12 mouse cellular contexts compared by ENCODE assay signal in genomic region chr4:151997701-151998100, GRCm38 (mm10). TPM values are rescaled to one million over a fixed set of nuclear protein-coding genes. Genes with fewer than 3 reads are reported as not detected.
DNase-seq lines count a peak whose midpoint lies in the region; ATAC-seq and TF ChIP-seq lines count a peak whose summit lies in the region.
"Had no signal": no experiment of that assay in that cellular context is flagged by ENCODE, and none has a peak within 500 bp of the region (broad histone marks: within the 10 kb centered on the region; RNA-seq: fewer than 3 reads in every experiment).

No protein-coding gene starts in this region.

- peaks cover 18% of the 10 kb centered on the region for H3K4me1 ChIP-seq in heart, embryonic 16.5 days (ENCODE audit: control insufficient read depth, insufficient read depth, low read length)
- H3K4me1 ChIP-seq in thymus, adult 2 months (replicated peaks; ENCODE audit: control insufficient read depth, insufficient read depth, low read length), result peaks cover 9% of the 10 kb centered on the region
- H3K4me1 ChIP-seq in intestine, postnatal 0 days (replicated peaks; ENCODE audit: control insufficient read depth, insufficient read depth, low read length), result no peaks in the 10 kb centered on the region

- no peak for TF ChIP-seq CTCF in thymus, adult 2 months (IDR thresholded peaks at IDR 0.05; ENCODE audit: borderline replicate concordance, control insufficient read depth, extremely low read depth, insufficient read depth, low read length, poor library complexity)
- no peak for TF ChIP-seq CTCF in intestine, postnatal 0 days (IDR thresholded peaks at IDR 0.05; ENCODE audit: low read depth)

- H3K27ac ChIP-seq in heart, embryonic 16.5 days (ENCODE audit: low read length), result no peak overlapping the region
- H3K27ac ChIP-seq in thymus, adult 2 months (ENCODE audit: control insufficient read depth, insufficient read depth, low read length), result no peak overlapping the region
- no peak overlapping the region for H3K27ac ChIP-seq in intestine, postnatal 0 days (ENCODE audit: low read depth, low read length)

- H3K9ac ChIP-seq in heart, embryonic 16.5 days (ENCODE audit: low read length), result no peak overlapping the region
- 0 out of 2 replicates have a peak overlapping the region, but pooled peaks have one; percentile 67 for H3K9ac ChIP-seq in intestine, postnatal 0 days (ENCODE audit: low read depth, low read length)

- no peak for DNase-seq in heart, adult 8-10 months (ENCODE audit: low spot score)
- DNase-seq in thymus, postnatal 4 days, result peak; percentile 5
- no peak for DNase-seq in thymus, adult 2 months
- DNase-seq in spleen, postnatal 10 days (ENCODE audit: low spot score in 2 of 2), result no peak
- DNase-seq in frontal cortex, postnatal 36 days (ENCODE audit: low spot score in 2 of 2), result no peak
- DNase-seq in layer of hippocampus, postnatal 25 days (ENCODE audit: extremely low spot score in 1 of 2, low spot score in 1 of 2), result no peak
- DNase-seq: adrenal gland, postnatal 10 days; kidney, adult 2 months; lung, postnatal 36 days; retina, postnatal 1 day had no signal

- H3K4me2 ChIP-seq in heart, embryonic 16.5 days (ENCODE audit: low read depth, low read length), result peak overlapping the region; percentile 65
- peak overlapping the region; percentile 93 for H3K4me2 ChIP-seq in intestine, postnatal 0 days (replicated peaks; ENCODE audit: low read depth)

- no peaks in the 10 kb centered on the region for H3K36me3 ChIP-seq in heart, embryonic 16.5 days (ENCODE audit: control insufficient read depth, insufficient read depth)
- no peaks in the 10 kb centered on the region for H3K36me3 ChIP-seq in thymus, adult 2 months (ENCODE audit: control insufficient read depth, insufficient read depth, low read length)
- no peaks in the 10 kb centered on the region; the same call in 1 of the 2 replicates for H3K36me3 ChIP-seq in intestine, postnatal 0 days (ENCODE audit: control insufficient read depth, insufficient read depth)

- no peak overlapping the region for H3K4me3 ChIP-seq in heart, embryonic 16.5 days (ENCODE audit: low read length)
- H3K4me3 ChIP-seq in thymus, adult 2 months (ENCODE audit: control insufficient read depth, insufficient read depth, low read length), result no peak overlapping the region
- no peak overlapping the region for H3K4me3 ChIP-seq in intestine, postnatal 0 days (ENCODE audit: low read depth, low read length)

- no peak for ATAC-seq in heart, embryonic 16.5 days (replicated peaks; ENCODE audit: extremely low read depth, insufficient read depth, low FRiP score)
- no peak for ATAC-seq in intestine, postnatal 0 days

- TF ChIP-seq POLR2A in thymus, adult 2 months (IDR thresholded peaks at IDR 0.05; ENCODE audit: control insufficient read depth, extremely low read depth, insufficient read depth, low read length, poor library complexity), result no peak

- 56% methylated on average over 3 of the region's 3 CpGs for WGBS in heart, embryonic 16.5 days
- 91% methylated on average over 3 of the region's 3 CpGs for WGBS in thymus, adult 2 months
- 68% methylated on average over 3 of the region's 3 CpGs for WGBS in intestine, postnatal 0 days

- H3K27me3 ChIP-seq in heart, embryonic 16.5 days (ENCODE audit: control insufficient read depth, insufficient read depth, low read length), result no peaks in the 10 kb centered on the region
- peaks cover 7% of the 10 kb centered on the region; the same call in 1 of the 2 replicates for H3K27me3 ChIP-seq in thymus, adult 2 months (ENCODE audit: control insufficient read depth, insufficient read depth, low read length)
- no peaks in the 10 kb centered on the region for H3K27me3 ChIP-seq in intestine, postnatal 0 days (replicated peaks; ENCODE audit: control insufficient read depth, insufficient read depth, low read length)

- H3K9me3 ChIP-seq in heart, embryonic 16.5 days (replicated peaks; ENCODE audit: control insufficient read depth, low read length), result no peaks in the 10 kb centered on the region
- no peaks in the 10 kb centered on the region for H3K9me3 ChIP-seq in intestine, postnatal 0 days (ENCODE audit: control insufficient read depth)

RNA-seq across cellular contexts. Expression of gene Phf13, which starts 1.6 kb away (rescaled TPM):
- polyA plus RNA-seq in heart, embryonic 16.5 days (2015; fragmentation: Nextera tagmentation; extraction: Ambion mirVana), result 15.4 and 17.1 TPM in 2 replicates
- 1 to 10 TPM; 4.6 to 5.7 (median 5.1) TPM for total RNA-seq in heart, adult 8-10 months (2022)
- polyA plus RNA-seq in thymus, adult 2 months (2012; rRNA removed), result 9.6 and 11.4 TPM in 2 replicates
- 10.6 and 11.0 TPM in 2 replicates for polyA plus RNA-seq in intestine, postnatal 0 days (2015; fragmentation: Nextera tagmentation; extraction: Ambion mirVana)
- total RNA-seq in layer of hippocampus, postnatal 25 days (2021), result 10 to 100 TPM; 11.7 to 12.5 TPM

RNA-seq across cellular contexts. Expression of gene Thap3, which starts 8.9 kb away (rescaled TPM):
- polyA plus RNA-seq in heart, embryonic 16.5 days (2015; fragmentation: Nextera tagmentation; extraction: Ambion mirVana), result 28.8 and 31.2 TPM in 2 replicates
- total RNA-seq in heart, adult 8-10 months (2022), result 10 to 100 TPM; 12.4 to 15.8 (median 13.6) TPM
- 71.0 and 72.0 TPM in 2 replicates for polyA plus RNA-seq in thymus, adult 2 months (2012; rRNA removed)
- polyA plus RNA-seq in intestine, postnatal 0 days (2015; fragmentation: Nextera tagmentation; extraction: Ambion mirVana), result 15.4 and 16.6 TPM in 2 replicates
- 10 to 100 TPM; 24.3 to 25.5 TPM for total RNA-seq in layer of hippocampus, postnatal 25 days (2021)

RNA-seq across cellular contexts. Expression of gene Klhl21, which starts 10.9 kb away (rescaled TPM):
- 27.2 and 33.1 TPM in 2 replicates for polyA plus RNA-seq in heart, embryonic 16.5 days (2015; fragmentation: Nextera tagmentation; extraction: Ambion mirVana)
- total RNA-seq in heart, adult 8-10 months (2022), result 100 to 1,000 TPM in 1 of 4 experiments, 10 to 100 TPM in 3; 87.7 to 109 (median 93.7) TPM
- polyA plus RNA-seq in thymus, adult 2 months (2012; rRNA removed), result 33.8 and 41.5 TPM in 2 replicates
- polyA plus RNA-seq in intestine, postnatal 0 days (2015; fragmentation: Nextera tagmentation; extraction: Ambion mirVana), result 5.3 and 5.8 TPM in 2 replicates
- total RNA-seq in layer of hippocampus, postnatal 25 days (2021), result 10 to 100 TPM; 19.1 to 20.7 TPM

RNA-seq across cellular contexts. Expression of gene Zbtb48, which starts 29.8 kb away (rescaled TPM):
- 13.5 and 14.5 TPM in 2 replicates for polyA plus RNA-seq in heart, embryonic 16.5 days (2015; fragmentation: Nextera tagmentation; extraction: Ambion mirVana)
- total RNA-seq in heart, adult 8-10 months (2022), result 1 to 10 TPM; 3.8 to 5.7 (median 5.0) TPM
- 27.4 and 31.2 TPM in 2 replicates for polyA plus RNA-seq in thymus, adult 2 months (2012; rRNA removed)
- polyA plus RNA-seq in intestine, postnatal 0 days (2015; fragmentation: Nextera tagmentation; extraction: Ambion mirVana), result 6.7 and 7.6 TPM in 2 replicates
- total RNA-seq in layer of hippocampus, postnatal 25 days (2021), result 10 to 100 TPM; 11.0 to 15.8 TPM

RNA-seq across cellular contexts. Expression of gene Tas1r1, which starts 40.7 kb away (rescaled TPM):
- 0.29 and 0.39 TPM in 2 replicates for polyA plus RNA-seq in heart, embryonic 16.5 days (2015; fragmentation: Nextera tagmentation; extraction: Ambion mirVana)
- total RNA-seq in heart, adult 8-10 months (2022), result not detected
- 0.34 and 0.40 TPM in 2 replicates for polyA plus RNA-seq in thymus, adult 2 months (2012; rRNA removed)
- 0.08 TPM in 1 of 2 replicates, not detected in the other for polyA plus RNA-seq in intestine, postnatal 0 days (2015; fragmentation: Nextera tagmentation; extraction: Ambion mirVana)
- under 1 TPM; 0.49 to 0.54 TPM for total RNA-seq in layer of hippocampus, postnatal 25 days (2021)
- total RNA-seq: adrenal gland, postnatal 10 days had no signal
